Mouse (Mus musculus): ENCODE results near the gene Olfr877.

Olfr877 gene

GRCm38 (mm10) chr9:37853969-37854368, at the start of gene Olfr877:
TSS of gene Olfr877 (plus strand) at chr9:37854269.
- no peak for DNase-seq

GRCm38 (mm10) chr9:37807235-37807634, 46.8 kb upstream of the Olfr877 start:
- DNase-seq = no peak

GRCm38 (mm10) chr9:37808456-37808855, 45.6 kb upstream of the Olfr877 start:
- DNase-seq = no peak

DNA sequence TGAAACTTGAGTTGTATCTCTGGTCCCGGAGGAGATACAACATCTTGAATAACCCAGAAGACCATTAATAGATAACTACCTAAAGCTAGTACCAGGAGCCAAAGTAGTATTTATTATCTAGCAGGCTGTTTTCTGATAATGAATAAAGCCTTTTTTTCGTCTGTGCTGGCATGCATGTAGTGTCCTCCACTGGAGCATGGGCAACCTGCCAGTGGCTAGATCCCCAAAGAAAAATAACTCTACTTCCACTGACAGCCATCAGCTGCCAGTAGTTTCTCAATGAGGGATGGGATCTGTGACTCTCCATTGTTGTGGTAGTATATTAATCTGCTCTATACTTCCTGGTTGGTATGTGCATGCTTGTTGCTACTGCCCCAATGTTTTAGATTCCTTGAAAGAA, 45.1 kb upstream of the Olfr877 start:
- DNase-seq = no peak

DNA sequence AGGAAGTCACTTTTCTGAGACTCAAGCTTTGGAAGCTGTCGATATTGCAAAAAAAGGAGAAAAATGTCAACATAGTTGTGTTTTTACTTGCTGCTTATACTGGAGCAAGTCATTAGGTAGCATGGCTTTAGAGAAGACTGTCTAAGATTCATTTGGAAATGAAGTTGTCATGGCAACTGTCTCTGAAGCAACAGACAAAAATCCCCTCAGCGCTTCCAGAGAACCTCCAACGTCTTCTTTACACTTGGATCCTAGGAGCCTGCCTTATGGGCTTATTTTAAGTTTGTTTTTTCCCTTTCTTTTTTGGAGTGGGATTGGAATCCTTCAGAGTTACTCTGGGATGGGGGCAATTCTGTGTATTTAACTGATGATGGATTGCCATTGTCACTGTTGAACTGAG, 39.4 kb upstream of the Olfr877 start:
- DNase-seq = no peak

GRCm38 (mm10) chr9:37829881-37830280, 24.2 kb upstream of the Olfr877 start:
- DNase-seq = no peak

- no peak for DNase-seq
These were observed 20.7 kb upstream of the Olfr877 start for GRCm38 (mm10) chr9:37833341-37833740.

DNA sequence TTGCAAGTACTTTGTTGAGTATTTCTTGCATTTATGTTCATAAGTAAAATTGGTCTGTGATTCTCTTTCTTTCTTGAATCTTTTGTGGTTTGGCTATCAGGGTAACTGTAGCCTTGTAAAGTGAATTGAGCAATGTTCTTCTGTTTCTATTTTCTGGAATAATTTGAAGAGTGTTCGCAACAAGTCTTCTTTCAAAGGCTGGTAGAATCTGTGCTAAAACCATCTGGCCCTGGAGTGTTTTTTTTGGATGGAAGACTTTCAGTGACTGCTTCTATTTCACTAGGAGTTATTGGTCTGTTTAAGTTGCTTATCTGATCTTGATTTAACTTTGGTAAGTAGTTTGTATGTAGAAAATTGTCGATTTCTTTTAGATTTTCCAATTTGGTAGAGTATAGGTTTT, 4.8 kb upstream of the Olfr877 start:
- DNase-seq = no peak

- DNase-seq = no peak
These were observed 9.3 kb downstream of the Olfr877 start for GRCm38 (mm10) chr9:37863325-37863724.

DNA sequence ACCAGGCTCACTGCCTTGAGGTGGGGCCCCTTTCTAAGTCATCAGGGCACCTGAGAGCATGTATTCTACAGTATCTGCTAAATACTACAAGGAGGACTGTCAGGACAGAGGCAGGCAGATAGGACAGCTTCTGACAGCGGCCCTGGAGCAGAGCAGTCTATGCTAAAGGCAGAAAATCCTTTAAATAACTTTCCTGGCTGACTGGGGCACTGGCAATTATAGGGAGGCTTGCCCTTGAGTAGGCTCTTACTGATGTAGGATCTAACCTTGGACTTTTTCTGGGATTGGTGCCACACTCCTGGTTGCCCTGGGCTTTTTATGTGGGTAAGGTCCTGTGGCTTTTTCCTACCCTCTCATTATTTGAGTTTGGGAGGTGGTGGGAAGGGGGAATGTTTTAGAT, 16.2 kb downstream of the Olfr877 start:
- no peak for DNase-seq

DNA sequence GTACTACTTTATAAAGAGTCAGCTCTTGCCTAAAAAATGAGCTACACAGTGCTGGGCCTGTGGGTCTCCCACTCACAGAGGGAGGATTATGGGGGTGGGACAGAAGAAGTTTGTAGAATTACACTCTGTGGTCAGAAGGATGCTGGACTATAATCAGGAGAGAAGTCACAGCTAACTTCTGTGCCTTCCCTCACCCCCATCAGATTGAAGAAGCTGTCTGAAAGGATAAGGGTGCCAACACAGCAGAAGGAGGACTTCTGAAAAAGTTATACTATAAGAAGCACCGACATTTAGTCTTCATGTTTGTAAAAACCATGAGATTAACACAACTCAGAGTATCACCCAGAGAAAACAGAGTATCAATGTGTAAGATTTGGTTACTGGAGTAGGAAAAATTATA, 17.0 kb downstream of the Olfr877 start:
- DNase-seq = no peak

- DNase-seq = no peak
These were observed 17.5 kb downstream of the Olfr877 start for GRCm38 (mm10) chr9:37871536-37871935.

DNA sequence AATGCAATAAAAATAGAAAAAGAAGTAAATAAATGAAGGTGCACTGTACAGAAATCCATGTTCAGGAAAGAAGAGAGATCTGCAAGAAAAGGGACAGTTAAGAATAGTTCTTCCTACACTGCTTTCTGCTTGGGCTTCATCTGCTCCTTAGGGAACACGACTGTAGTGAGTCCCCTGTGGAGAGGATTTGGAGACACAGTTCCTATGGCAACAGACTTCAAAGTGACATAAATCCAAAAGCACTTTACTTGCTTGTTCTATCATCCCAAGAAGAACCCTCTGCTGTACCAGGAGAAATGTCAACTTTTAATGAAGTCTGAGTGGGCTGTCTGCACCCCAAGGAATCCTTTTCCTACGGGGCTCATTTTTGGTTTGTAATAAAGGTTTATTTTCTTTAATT, 36.9 kb downstream of the Olfr877 start:
- DNase-seq = no peak

DNA sequence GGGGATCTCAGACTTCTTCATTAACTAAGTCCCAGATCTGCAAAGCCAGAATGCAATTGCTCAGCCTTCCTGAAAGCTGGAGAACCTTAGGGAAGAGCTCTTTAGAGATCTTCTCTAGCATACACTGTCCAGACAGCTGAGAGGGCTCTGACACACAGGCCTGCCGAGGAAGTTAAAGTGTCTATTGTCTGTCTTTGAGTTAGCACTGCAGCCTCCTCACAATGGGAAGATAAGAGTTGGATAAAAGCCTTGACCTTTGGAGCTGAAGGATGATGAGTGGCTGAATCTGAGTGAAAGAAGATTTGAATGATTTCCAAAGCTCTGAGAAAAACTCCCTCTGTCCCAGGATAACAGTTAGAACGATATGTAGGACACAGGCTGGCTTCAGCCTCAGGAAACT, 42.6 kb downstream of the Olfr877 start, which contains the start of gene Olfr145:
Olfr145 (plus strand) TSS at position 64 of the 400 bp plus-strand sequence.
- DNase-seq = no peak

DNA sequence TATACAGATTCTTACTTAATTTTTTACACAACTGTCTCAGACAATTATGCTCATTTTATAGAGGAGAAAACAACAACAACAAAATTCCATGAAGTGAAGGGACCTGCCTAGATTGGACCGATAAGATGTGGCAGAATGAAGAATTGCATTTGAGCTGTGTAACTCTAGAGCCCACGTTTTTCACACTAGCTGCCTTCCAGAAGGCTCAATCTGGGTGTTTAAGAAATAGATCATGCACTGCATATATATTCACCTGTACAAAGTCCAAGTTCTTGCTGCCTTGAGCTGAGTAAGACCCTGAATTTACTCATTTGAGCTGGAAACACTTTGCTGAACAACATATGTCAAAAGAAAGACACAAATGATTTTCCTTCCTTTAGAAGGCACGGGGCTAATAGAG, 51.5 kb downstream of the Olfr877 start:
- DNase-seq = no peak
